Mouse (Mus musculus): ENCODE data around the gene Nudt9. TPM values are rescaled to one million over a fixed set of nuclear protein-coding genes. Genes with fewer than 3 reads are reported as not detected.

Nudt9 gene
- polyA plus RNA-seq, 1 experiment from 2014 or later, result 62.8 TPM

GRCm38 (mm10) chr5:104089751-104090150, 43.6 kb downstream of the Nudt9 start:
- Histone ChIP-seq H3K27ac (no peak overlapping the region), H3K9me3 (no peaks in the 10 kb centered on the region), H3K27me3 (replicated peaks) (no peaks in the 10 kb centered on the region), H3K9ac (no peak overlapping the region), H3K4me1 (no peaks in the 10 kb centered on the region), H3K36me3 (peaks cover 18% of the 10 kb centered on the region), H3K4me3 (replicated peaks) (no peak overlapping the region), H3K4me2 (no peak overlapping the region)
- ATAC-seq (ENCODE audit: insufficient read depth, low FRiP score, low read depth), result no peak
- WGBS, result 68% methylated on average over 2 of the region's 2 CpGs

DNA sequence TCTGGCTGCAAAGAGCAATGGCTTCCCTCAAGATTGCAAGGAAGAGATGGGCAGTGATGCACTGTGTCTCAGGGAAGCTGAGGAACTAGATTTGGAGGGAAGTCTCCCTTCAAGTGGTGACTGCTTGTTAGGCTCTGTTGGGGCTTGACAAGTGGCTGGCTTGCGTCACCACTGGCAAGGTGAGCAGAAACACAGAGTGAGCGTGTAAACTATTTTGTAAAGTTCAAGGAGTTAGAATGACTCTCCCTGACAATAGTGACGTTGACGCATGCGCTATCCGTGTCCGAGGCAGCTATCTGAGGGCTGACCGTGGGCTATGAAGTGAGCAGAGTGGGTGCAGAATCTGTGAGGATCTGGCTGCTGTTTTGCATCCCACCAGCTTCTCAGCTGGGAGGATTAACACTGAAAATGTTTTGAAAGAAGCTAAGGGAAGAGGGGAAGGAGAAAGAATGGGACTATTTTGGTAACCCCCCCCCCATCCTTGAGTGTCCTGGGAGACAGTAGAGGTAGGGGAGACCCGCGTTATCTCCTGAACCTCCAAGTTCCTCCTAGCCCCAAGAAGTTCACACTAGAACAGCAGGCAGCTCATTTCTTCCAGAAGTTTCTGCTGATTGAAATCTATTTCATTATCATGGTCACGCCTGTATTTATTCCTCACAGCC, 49.4 kb downstream of the Nudt9 start:
- no peak; the same call in 1 of the 2 replicates for ATAC-seq (ENCODE audit: insufficient read depth, low FRiP score, low read depth)

GRCm38 (mm10) chr5:104096078-104096938, 50.2 kb downstream of the Nudt9 start:
- peaks cover 6% of the 10 kb centered on the region; the same call in 1 of the 2 replicates for H3K4me1 ChIP-seq
- peak; percentile 72 for ATAC-seq (ENCODE audit: insufficient read depth, low FRiP score, low read depth)
- no peaks in the 10 kb centered on the region for H3K9me3 ChIP-seq
- 42% methylated on average over 16 of the region's 16 CpGs for WGBS
- no peak overlapping the region for H3K4me3 ChIP-seq (replicated peaks)
- H3K4me2 ChIP-seq, result peak overlapping the region; percentile 22
- no peaks in the 10 kb centered on the region for H3K27me3 ChIP-seq (replicated peaks)
- H3K27ac ChIP-seq, result peak overlapping the region; percentile 86
- no peak overlapping the region for H3K9ac ChIP-seq
- H3K36me3 ChIP-seq, result peaks cover 6% of the 10 kb centered on the region; the same call in 1 of the 2 replicates

More for the DNA sequence above, 49.4 kb downstream of the Nudt9 start:
- Histone ChIP-seq H3K9me3 (no peaks in the 10 kb centered on the region), H3K4me3 (replicated peaks) (no peak overlapping the region), H3K4me2 (peak overlapping the region; percentile 17), H3K27me3 (replicated peaks) (no peaks in the 10 kb centered on the region), H3K4me1 (peaks cover 6% of the 10 kb centered on the region; the same call in 1 of the 2 replicates), H3K9ac (no peak overlapping the region), H3K36me3 (peaks cover 6% of the 10 kb centered on the region; the same call in 1 of the 2 replicates), H3K27ac (peak overlapping the region; percentile 86)
- 41% methylated on average over 11 of the region's 11 CpGs for WGBS

- Histone ChIP-seq H3K4me2 (no peak overlapping the region), H3K9ac (no peak overlapping the region), H3K4me1 (peaks cover 11% of the 10 kb centered on the region), H3K9me3 (no peaks in the 10 kb centered on the region), H3K27ac (peak overlapping the region; percentile 21; the same call in 1 of the 2 replicates), H3K36me3 (no peaks in the 10 kb centered on the region), H3K27me3 (replicated peaks) (no peaks in the 10 kb centered on the region), H3K4me3 (replicated peaks) (no peak overlapping the region)
- no peak for ATAC-seq (ENCODE audit: insufficient read depth, low FRiP score, low read depth)
- WGBS, result 35% methylated on average over 10 of the region's 10 CpGs
Observed at GRCm38 (mm10) chr5:104101678-104102531, 55.8 kb downstream of the Nudt9 start.

DNA sequence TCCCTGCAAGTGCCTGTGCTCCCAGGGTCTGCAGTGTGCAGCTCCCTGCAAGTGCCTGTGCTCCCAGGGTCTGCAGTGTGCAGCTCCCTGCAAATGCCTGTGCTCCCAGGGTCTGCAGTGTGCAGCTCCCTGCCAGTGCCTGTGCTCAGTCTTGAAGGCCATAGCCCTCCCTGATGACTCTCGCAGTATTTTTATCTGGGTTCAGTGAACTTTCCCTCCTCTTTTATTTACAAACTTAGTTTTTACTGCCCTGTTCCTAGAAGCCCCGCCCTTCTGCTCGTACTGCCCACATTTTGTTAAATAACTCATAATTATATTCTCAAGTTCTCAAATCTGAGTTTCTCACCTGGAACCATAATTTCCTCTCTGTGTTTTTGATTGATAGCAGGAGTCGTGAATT, 57.1 kb downstream of the Nudt9 start:
- Histone ChIP-seq H3K27ac (no peak overlapping the region), H3K4me1 (peaks cover 13% of the 10 kb centered on the region), H3K9me3 (no peaks in the 10 kb centered on the region), H3K4me2 (no peak overlapping the region), H3K9ac (no peak overlapping the region), H3K4me3 (replicated peaks) (no peak overlapping the region), H3K36me3 (no peaks in the 10 kb centered on the region), H3K27me3 (replicated peaks) (no peaks in the 10 kb centered on the region)
- no peak for ATAC-seq (ENCODE audit: insufficient read depth, low FRiP score, low read depth)
- 48% methylated on average over 4 of the region's 4 CpGs for WGBS

- no peaks in the 10 kb centered on the region for H3K9me3 ChIP-seq
- H3K9ac ChIP-seq, result no peak overlapping the region
- H3K27ac ChIP-seq, result no peak overlapping the region
- peaks cover 20% of the 10 kb centered on the region for H3K4me1 ChIP-seq
- ATAC-seq (ENCODE audit: insufficient read depth, low FRiP score, low read depth), result no peak
- H3K36me3 ChIP-seq, result no peaks in the 10 kb centered on the region
- no peaks in the 10 kb centered on the region for H3K27me3 ChIP-seq (replicated peaks)
- no peak overlapping the region for H3K4me3 ChIP-seq (replicated peaks)
- no peak overlapping the region for H3K4me2 ChIP-seq
- 71% methylated on average over 2 of the region's 2 CpGs for WGBS
Observed at GRCm38 (mm10) chr5:104104111-104104510, 58.0 kb downstream of the Nudt9 start.

GRCm38 (mm10) chr5:104108127-104108875, 62.2 kb downstream of the Nudt9 start:
- no peak overlapping the region for H3K9ac ChIP-seq
- H3K27ac ChIP-seq, result peak overlapping the region; percentile 67
- no peaks in the 10 kb centered on the region for H3K36me3 ChIP-seq
- no peaks in the 10 kb centered on the region for H3K9me3 ChIP-seq
- 52% methylated on average over 11 of the region's 11 CpGs for WGBS
- H3K4me2 ChIP-seq, result peak overlapping the region; percentile 48
- no peak overlapping the region; the same call in 1 of the 2 replicates for H3K4me3 ChIP-seq (replicated peaks)
- H3K27me3 ChIP-seq (replicated peaks), result no peaks in the 10 kb centered on the region
- no peak for ATAC-seq (ENCODE audit: insufficient read depth, low FRiP score, low read depth)
- H3K4me1 ChIP-seq, result peaks cover 18% of the 10 kb centered on the region; the same call in 1 of the 2 replicates

DNA sequence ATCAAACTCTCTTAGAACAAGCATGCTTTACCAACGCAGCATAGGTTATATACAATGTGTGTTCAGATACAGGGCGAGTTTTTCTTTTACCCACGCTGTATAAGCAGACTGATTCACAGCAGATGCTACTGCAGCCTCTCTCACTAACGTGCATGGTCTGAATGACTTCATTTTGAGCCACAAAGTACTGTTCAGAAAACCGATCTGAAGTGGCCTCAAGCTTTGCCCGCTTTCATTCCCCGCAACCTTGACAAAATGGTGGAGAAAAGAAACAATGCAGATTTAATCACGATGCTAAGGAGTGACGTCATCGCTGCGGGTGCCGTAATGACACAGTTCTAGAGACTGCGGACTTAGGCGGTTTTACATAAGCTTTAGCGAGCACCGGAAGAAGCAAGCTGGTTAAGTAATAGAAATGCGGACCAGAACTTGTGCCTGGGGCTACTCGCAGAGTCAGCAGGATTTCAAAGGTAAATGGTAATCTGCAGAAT, 62.8 kb downstream of the Nudt9 start:
- 0 out of 2 replicates have a peak, but pooled peaks have one; percentile 34 for ATAC-seq (ENCODE audit: insufficient read depth, low FRiP score, low read depth)
- 17% methylated on average over 18 of the region's 18 CpGs for WGBS
- Histone ChIP-seq H3K4me2 (peak overlapping the region; percentile 48), H3K9me3 (no peaks in the 10 kb centered on the region), H3K27ac (peak overlapping the region; percentile 67), H3K9ac (no peak overlapping the region), H3K36me3 (no peaks in the 10 kb centered on the region), H3K4me3 (replicated peaks) (peak overlapping the region; percentile 0; the same call in 1 of the 2 replicates), H3K27me3 (replicated peaks) (no peaks in the 10 kb centered on the region), H3K4me1 (peaks cover 18% of the 10 kb centered on the region; the same call in 1 of the 2 replicates)

DNA sequence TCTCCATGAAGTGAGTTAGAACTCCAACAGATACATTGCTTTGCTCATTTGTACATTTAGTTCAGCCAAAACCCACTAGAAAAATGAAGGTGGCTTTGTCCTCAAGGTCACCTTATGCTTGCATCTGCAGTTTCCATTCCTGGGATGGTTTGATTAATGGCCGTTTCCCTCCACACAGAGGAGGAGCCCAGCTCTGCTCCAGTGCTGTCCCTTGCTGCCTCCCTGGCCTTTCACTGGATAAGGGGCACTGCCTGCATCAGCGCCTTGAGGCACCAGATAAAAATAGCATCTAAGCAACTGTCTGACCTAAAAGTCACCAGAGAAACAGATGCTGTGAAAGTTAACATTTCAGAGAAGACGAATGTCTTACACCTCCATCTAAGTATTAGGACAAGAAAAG, 63.4 kb downstream of the Nudt9 start:
- Histone ChIP-seq H3K9ac (no peak overlapping the region), H3K36me3 (no peaks in the 10 kb centered on the region), H3K4me3 (replicated peaks) (peak overlapping the region; percentile 1; the same call in 1 of the 2 replicates), H3K27me3 (replicated peaks) (no peaks in the 10 kb centered on the region), H3K27ac (peak overlapping the region; percentile 67), H3K9me3 (no peaks in the 10 kb centered on the region), H3K4me1 (peaks cover 18% of the 10 kb centered on the region; the same call in 1 of the 2 replicates), H3K4me2 (peak overlapping the region; percentile 48)
- WGBS, result 31% methylated on average over 3 of the region's 3 CpGs
- ATAC-seq (ENCODE audit: insufficient read depth, low FRiP score, low read depth), result no peak

- peaks cover 23% of the 10 kb centered on the region for H3K4me1 ChIP-seq
- peak overlapping the region; percentile 67 for H3K27ac ChIP-seq
- H3K4me3 ChIP-seq (replicated peaks), result peak overlapping the region; percentile 46; the same call in 1 of the 2 replicates
- 41% methylated on average over 9 of the region's 9 CpGs for WGBS
- no peaks in the 10 kb centered on the region for H3K9me3 ChIP-seq
- no peaks in the 10 kb centered on the region for H3K36me3 ChIP-seq
- no peaks in the 10 kb centered on the region for H3K27me3 ChIP-seq (replicated peaks)
- H3K4me2 ChIP-seq, result peak overlapping the region; percentile 48
- ATAC-seq (ENCODE audit: insufficient read depth, low FRiP score, low read depth), result no peak
- no peak overlapping the region for H3K9ac ChIP-seq
Observed at GRCm38 (mm10) chr5:104110171-104110920, 64.2 kb downstream of the Nudt9 start.
